Mouse (Mus musculus) heart, postnatal 0 days (tissue): ENCODE results near the gene Acpp. TPM values are rescaled to one million over a fixed set of nuclear protein-coding genes. Genes with fewer than 3 reads are reported as not detected.

Experiments
- ATAC-seq: fragments of 200-750 bp; cut with Nextera tagmentation; 2 replicates; pipeline ENCODE4 v1.8.0; 2017; ENCODE audit warnings: low read depth, moderate number of reproducible peaks, moderate library complexity; ENCODE audit not compliant: insufficient read depth
- DNase-seq: peaks from one replicate; pipeline ENCODE4 v3.0.0-alpha.2; 2016; ENCODE audit warnings: low spot score
- H3K27ac ChIP-seq: fragments of 300-500 bp; sonication (generic); 2 replicates; pipeline ENCODE4 v1.5.1; 2014; ENCODE audit warnings: low read depth, mild to moderate bottlenecking
- H3K27me3 ChIP-seq: fragments of 300-500 bp; sonication (generic); 2 replicates; pipeline ENCODE4 v1.6.1; 2014; ENCODE audit warnings: low read length, mixed read lengths; ENCODE audit not compliant: control insufficient read depth, insufficient read depth
- H3K36me3 ChIP-seq: fragments of 300-500 bp; sonication (generic); replicated peaks from 2 replicates; pipeline ENCODE4 v1.6.1; 2014; ENCODE audit warnings: low read length, mixed read lengths; ENCODE audit not compliant: control insufficient read depth, insufficient read depth
- H3K4me1 ChIP-seq: fragments of 300-500 bp; sonication (generic); 2 replicates; pipeline ENCODE4 v1.6.1; 2014; ENCODE audit warnings: antibody characterized with exemption; ENCODE audit not compliant: control insufficient read depth, insufficient read depth
- H3K4me2 ChIP-seq: fragments of 300-500 bp; sonication (generic); 2 replicates; pipeline ENCODE4 v1.6.1; 2014; ENCODE audit warnings: low read depth, mild to moderate bottlenecking, low read length, moderate library complexity
- H3K4me3 ChIP-seq: fragments of 300-500 bp; sonication (generic); 2 replicates; pipeline ENCODE4 v1.5.1; 2014; ENCODE audit warnings: low read depth, low read length
- H3K9ac ChIP-seq: fragments of 300-500 bp; sonication (generic); replicated peaks from 2 replicates; pipeline ENCODE4 v1.6.1; 2014; ENCODE audit warnings: low read depth, low read length, mixed read lengths
- H3K9me3 ChIP-seq: fragments of 300-500 bp; sonication (generic); replicated peaks from 2 replicates; pipeline ENCODE4 v1.6.1; 2016; ENCODE audit warnings: low read length; ENCODE audit not compliant: control insufficient read depth
- CTCF ChIP-seq: IDR thresholded peaks from 2 replicates; pipeline ENCODE4 v1.5.1; 2016; ENCODE audit warnings: antibody characterized with exemption, control low read depth, low read depth
- EP300 ChIP-seq: IDR thresholded peaks from 2 replicates; pipeline ENCODE4 v1.6.1; 2016; ENCODE audit warnings: antibody characterized with exemption, low read depth
- WGBS: fragments of 180-500 bp; shearing (Covaris S2); extraction: QIAGEN DNeasy Blood & Tissue Kit; methylation state at CpG from one replicate; pipeline ENCODE4 v1.1.7; 2014; 5-methylcytosine and 5-hydroxymethylcytosine counted together
- polyA plus RNA-seq: library from polyadenylated mRNA; unstranded; fragments of >200 nt; fragmentation: Nextera tagmentation; extraction: Ambion mirVana; gene quantifications from 2 replicates; pipeline ENCODE4 v1.2.1, GENCODE M21; 2015
- total RNA-seq: library from RNA; depleted of rRNA; stranded (reverse); fragments of >200 nt; gene quantifications from 2 replicates; pipeline ENCODE4 v1.2.3, GENCODE M21; 2014; ENCODE audit warnings: low replicate concordance

Acpp gene
- total and polyA plus RNA-seq, 2 experiments from 2014 or later: not detected

- Histone ChIP-seq H3K4me3 (no peak overlapping the region), H3K4me2 (no peak overlapping the region), H3K9me3 (no peaks in the 10 kb centered on the region), H3K27ac (no peak overlapping the region), H3K27me3 (no peaks in the 10 kb centered on the region; the same call in 1 of the 2 replicates), H3K36me3 (no peaks in the 10 kb centered on the region), H3K9ac (no peak overlapping the region), H3K4me1 (no peaks in the 10 kb centered on the region)
- 78% methylated on average over 10 of the region's 10 CpGs for WGBS
- DNase-seq (no peak), ATAC-seq (no peak)
- TF ChIP-seq CTCF (no peak), EP300 (no peak)
These were observed 32.7 kb downstream of the Acpp start for GRCm38 (mm10) chr9:104304800-104305199.

DNA sequence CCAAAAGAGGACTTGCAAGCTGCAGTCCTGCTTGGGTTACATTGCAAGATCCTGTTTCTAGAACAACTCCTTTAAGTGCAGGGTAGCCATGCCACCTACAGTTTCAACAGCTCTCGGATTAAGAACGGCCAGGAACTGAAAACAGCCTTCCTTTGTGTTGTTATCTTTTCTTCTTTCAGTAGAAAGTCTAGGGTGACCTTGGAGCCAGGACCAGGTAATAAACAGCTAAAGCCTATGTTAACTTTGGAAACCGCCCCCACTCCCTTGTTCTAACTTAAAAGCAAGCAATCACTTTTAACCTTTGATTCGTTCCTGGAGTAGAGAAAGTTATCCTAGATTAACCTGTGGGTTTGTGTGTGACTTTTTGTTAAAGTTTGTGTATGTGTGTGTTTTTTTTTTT, 33.2 kb downstream of the Acpp start:
- no peak overlapping the region for H3K27ac ChIP-seq
- no peaks in the 10 kb centered on the region for H3K4me1 ChIP-seq
- 60% methylated on average over 4 of the region's 4 CpGs for WGBS
- no peak for ATAC-seq
- no peaks in the 10 kb centered on the region for H3K36me3 ChIP-seq
- DNase-seq: no peak
- no peaks in the 10 kb centered on the region for H3K9me3 ChIP-seq
- TF ChIP-seq EP300: no peak
- TF ChIP-seq CTCF: no peak
- no peak overlapping the region for H3K9ac ChIP-seq
- no peaks in the 10 kb centered on the region; the same call in 1 of the 2 replicates for H3K27me3 ChIP-seq
- no peak overlapping the region for H3K4me2 ChIP-seq
- no peak overlapping the region for H3K4me3 ChIP-seq

DNA sequence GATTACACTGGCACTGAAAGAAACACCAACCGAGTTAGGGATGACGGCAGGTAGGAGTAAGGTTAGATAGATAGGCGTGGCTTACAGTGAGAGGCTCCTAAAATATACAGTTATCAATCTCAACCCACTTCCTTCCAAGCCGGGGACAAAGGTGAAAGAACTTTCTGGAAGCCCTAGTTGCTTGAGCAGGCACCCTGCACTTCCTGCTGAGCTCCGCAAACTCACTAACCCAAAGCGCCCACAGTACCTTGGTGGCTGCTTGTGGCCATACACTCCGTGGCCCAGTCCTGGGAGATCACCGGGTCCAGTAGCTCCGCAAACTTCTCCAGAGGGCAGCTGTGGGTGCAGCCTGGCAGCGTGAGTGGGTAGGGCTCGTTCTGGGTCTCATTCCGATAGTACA, 37.0 kb downstream of the Acpp start:
- H3K36me3 ChIP-seq: no peaks in the 10 kb centered on the region
- H3K27ac ChIP-seq: no peak overlapping the region
- H3K4me2 ChIP-seq: no peak overlapping the region
- no peak overlapping the region for H3K9ac ChIP-seq
- no peak for DNase-seq
- H3K4me1 ChIP-seq: no peaks in the 10 kb centered on the region
- TF ChIP-seq CTCF (no peak), EP300 (no peak)
- WGBS: 67% methylated on average over 12 of the region's 12 CpGs
- ATAC-seq: no peak
- H3K9me3 ChIP-seq: no peaks in the 10 kb centered on the region
- no peaks in the 10 kb centered on the region for H3K27me3 ChIP-seq
- H3K4me3 ChIP-seq: no peak overlapping the region

- H3K27me3 ChIP-seq: no peaks in the 10 kb centered on the region
- H3K36me3 ChIP-seq: no peaks in the 10 kb centered on the region
- H3K4me2 ChIP-seq: no peak overlapping the region
- H3K9ac ChIP-seq: no peak overlapping the region
- no peaks in the 10 kb centered on the region for H3K4me1 ChIP-seq
- H3K9me3 ChIP-seq: no peaks in the 10 kb centered on the region
- TF ChIP-seq EP300 (no peak), CTCF (no peak)
- DNase-seq (no peak), ATAC-seq (no peak)
- no peak overlapping the region for H3K27ac ChIP-seq
- 61% methylated on average over 3 of the region's 3 CpGs for WGBS
- H3K4me3 ChIP-seq: no peak overlapping the region
These were observed 40.5 kb downstream of the Acpp start for GRCm38 (mm10) chr9:104297041-104297440.

GRCm38 (mm10) chr9:104284934-104285333, 52.6 kb downstream of the Acpp start:
- no peak overlapping the region for H3K4me2 ChIP-seq
- TF ChIP-seq CTCF: no peak
- no peak for TF ChIP-seq EP300
- H3K4me1 ChIP-seq: no peaks in the 10 kb centered on the region
- DNase-seq (no peak), ATAC-seq (no peak)
- H3K9me3 ChIP-seq: no peaks in the 10 kb centered on the region
- H3K36me3 ChIP-seq: no peaks in the 10 kb centered on the region
- no peak overlapping the region for H3K27ac ChIP-seq
- 41% methylated on average over 6 of the region's 6 CpGs for WGBS
- no peak overlapping the region for H3K9ac ChIP-seq
- H3K4me3 ChIP-seq: no peak overlapping the region
- H3K27me3 ChIP-seq: no peaks in the 10 kb centered on the region

GRCm38 (mm10) chr9:104282536-104282935, 55.0 kb downstream of the Acpp start:
- ATAC-seq (no peak), DNase-seq (no peak)
- H3K9me3 ChIP-seq: no peaks in the 10 kb centered on the region
- no peak overlapping the region for H3K4me2 ChIP-seq
- H3K9ac ChIP-seq: no peak overlapping the region
- H3K4me3 ChIP-seq: no peak overlapping the region
- no peaks in the 10 kb centered on the region; the same call in 1 of the 2 replicates for H3K27me3 ChIP-seq
- H3K4me1 ChIP-seq: no peaks in the 10 kb centered on the region
- 48% methylated on average over 8 of the region's 8 CpGs for WGBS
- no peak for TF ChIP-seq EP300
- TF ChIP-seq CTCF: no peak
- H3K36me3 ChIP-seq: no peaks in the 10 kb centered on the region
- no peak overlapping the region for H3K27ac ChIP-seq
